Mouse (Mus musculus) central nervous system, embryonic 11.5 days (tissue): Measurements from ENCODE around the gene Peg3. TPM values are rescaled to one million over a fixed set of nuclear protein-coding genes. Genes with fewer than 3 reads are reported as not detected.

Source experiments
- polyA plus RNA-seq: library from polyadenylated mRNA; depleted of rRNA; stranded (reverse); fragments of >200 nt; gene quantifications from 2 replicates; pipeline ENCODE4 v1.2.3, GENCODE M21; 2012; rRNA removed

Peg3 gene
- 77.9 and 155 TPM in 2 replicates for polyA plus RNA-seq

GRCm38 (mm10) chr7:6730241-6730640 is at the start of gene Peg3, which contains the start of gene Usp29:
TSS of gene Peg3 (minus strand) at chr7:6730431.
TSS of gene Usp29 (plus strand) at chr7:6730578.

GRCm38 (mm10) chr7:6696241-6697045 is 33.8 kb downstream of the Peg3 start, which contains the start of gene Zim1:
TSS of gene Zim1 (minus strand) at chr7:6696450.

Other genes with a start within 250 kb of the Peg3 start
- gene Olfr5, start 243.5 kb downstream of the Peg3 start, polyA plus RNA-seq: not detected in 2 replicates
- not detected in 2 replicates for gene Olfr1347, start 230.7 kb downstream of the Peg3 start, polyA plus RNA-seq
- not detected in 2 replicates for gene Olfr1348, start 221.7 kb downstream of the Peg3 start, polyA plus RNA-seq
- 0.09 TPM in 1 of 2 replicates, not detected in the other for gene Olfr1349, start 207.5 kb downstream of the Peg3 start, polyA plus RNA-seq
- gene Olfr1350, start 165.6 kb downstream of the Peg3 start, polyA plus RNA-seq: not detected in 2 replicates
- gene Zim1, start 34.0 kb downstream of the Peg3 start, polyA plus RNA-seq: 9.7 and 24.4 TPM in 2 replicates
- 11.2 and 27.5 TPM in 2 replicates for gene Usp29, start 147 bp upstream of the Peg3 start, polyA plus RNA-seq